Mouse (Mus musculus): Measurements from ENCODE around the gene Sirt4. TPM values are rescaled to one million over a fixed set of nuclear protein-coding genes. Genes with fewer than 3 reads are reported as not detected.
"Not testable (repeated sequence)": the region's sequence is repeated elsewhere in the genome, so short reads cannot be mapped to it uniquely, and the experiment has no call there.

The Sirt4 gene
- polyA plus RNA-seq, 1 experiment from 2014 or later = 19.0 TPM

- DNase-seq (ENCODE audit: low spot score) = no peak
- H3K36me3 ChIP-seq = no peaks in the 10 kb centered on the region
- no peaks in the 10 kb centered on the region for H3K9me3 ChIP-seq
- no peak overlapping the region for H3K27ac ChIP-seq
- peaks cover 4% of the 10 kb centered on the region; the same call in 1 of the 2 replicates for H3K27me3 ChIP-seq (ENCODE audit: insufficient read depth, poor library complexity, severe bottlenecking)
- H3K4me3 ChIP-seq = no peak overlapping the region
- peaks cover 11% of the 10 kb centered on the region for H3K4me1 ChIP-seq
- 60% methylated on average over 6 of the region's 6 CpGs for WGBS
Measured at GRCm38 (mm10) chr5:115469791-115470190, 14.7 kb downstream of the Sirt4 start.

- DNase-seq (ENCODE audit: low spot score) = no peak
- WGBS = 42% methylated on average over 9 of the region's 9 CpGs
- peaks cover 10% of the 10 kb centered on the region for H3K4me1 ChIP-seq
Measured at GRCm38 (mm10) chr5:115465642-115466420, 18.7 kb downstream of the Sirt4 start, which contains the start of gene Pla2g1b. TSS of gene Pla2g1b (plus strand) at chr5:115466262.

GRCm38 (mm10) chr5:115464408-115465115 is 20.0 kb downstream of the Sirt4 start:
- Histone ChIP-seq H3K4me1 (peaks cover 6% of the 10 kb centered on the region), H3K36me3 (no peaks in the 10 kb centered on the region), H3K27me3 (ENCODE audit: insufficient read depth, poor library complexity, severe bottlenecking) (no peaks in the 10 kb centered on the region), H3K9me3 (no peaks in the 10 kb centered on the region), H3K27ac (no peak overlapping the region), H3K4me3 (no peak overlapping the region)
- no peak for DNase-seq (ENCODE audit: low spot score)
- WGBS = 72% methylated on average over 18 of the region's 18 CpGs

More at GRCm38 (mm10) chr5:115465642-115466420, 18.7 kb downstream of the Sirt4 start, which contains the start of gene Pla2g1b:
- no peaks in the 10 kb centered on the region for H3K9me3 ChIP-seq
- no peak within 1 kb of the TSS for H3K4me3 ChIP-seq
- no peaks in the 10 kb centered on the region for H3K36me3 ChIP-seq
- 0 out of 2 replicates have a peak within 1 kb of the TSS, but pooled peaks have one; percentile 3 for H3K27ac ChIP-seq
- H3K27me3 ChIP-seq (ENCODE audit: insufficient read depth, poor library complexity, severe bottlenecking) = no peaks in the 10 kb centered on the region

- Histone ChIP-seq H3K27ac (no peak overlapping the region), H3K9me3 (no peaks in the 10 kb centered on the region), H3K36me3 (0 out of 2 replicates have a peak, but pooled peaks cover 8% of the 10 kb centered on the region), H3K27me3 (ENCODE audit: insufficient read depth, poor library complexity, severe bottlenecking) (no peaks in the 10 kb centered on the region), H3K4me1 (peaks cover 14% of the 10 kb centered on the region), H3K4me3 (no peak overlapping the region)
- 72% methylated on average over 13 of the region's 13 CpGs for WGBS
- no peak for DNase-seq (ENCODE audit: low spot score)
Measured at GRCm38 (mm10) chr5:115458918-115459317, 25.6 kb downstream of the Sirt4 start.

GRCm38 (mm10) chr5:115455838-115456237 is 28.7 kb downstream of the Sirt4 start:
- Histone ChIP-seq H3K4me1 (peaks cover 26% of the 10 kb centered on the region), H3K4me3 (no peak overlapping the region), H3K9me3 (no peaks in the 10 kb centered on the region), H3K36me3 (peaks cover 33% of the 10 kb centered on the region), H3K27ac (no peak overlapping the region), H3K27me3 (ENCODE audit: insufficient read depth, poor library complexity, severe bottlenecking) (no peaks in the 10 kb centered on the region)
- DNase-seq (ENCODE audit: low spot score) = no peak
- 83% methylated on average over 7 of the region's 7 CpGs for WGBS

- no peak for DNase-seq (ENCODE audit: low spot score)
- peaks cover 43% of the 10 kb centered on the region for H3K36me3 ChIP-seq
- H3K27ac ChIP-seq = 0 out of 2 replicates have a peak overlapping the region, but pooled peaks have one; percentile 30
- H3K4me1 ChIP-seq = peaks cover 36% of the 10 kb centered on the region
- no peak overlapping the region for H3K4me3 ChIP-seq
- 76% methylated on average over 12 of the region's 12 CpGs for WGBS
- H3K27me3 ChIP-seq (ENCODE audit: insufficient read depth, poor library complexity, severe bottlenecking) = no peaks in the 10 kb centered on the region
- H3K9me3 ChIP-seq = no peaks in the 10 kb centered on the region
Measured at GRCm38 (mm10) chr5:115454422-115455090, 30.0 kb downstream of the Sirt4 start.

GRCm38 (mm10) chr5:115450410-115451317 is 33.9 kb downstream of the Sirt4 start:
- no peaks in the 10 kb centered on the region for H3K27me3 ChIP-seq (ENCODE audit: insufficient read depth, poor library complexity, severe bottlenecking)
- DNase-seq (ENCODE audit: low spot score) = no peak
- peak overlapping the region; percentile 74 for H3K27ac ChIP-seq
- peaks cover 65% of the 10 kb centered on the region for H3K36me3 ChIP-seq
- no peaks in the 10 kb centered on the region for H3K9me3 ChIP-seq
- peak overlapping the region; percentile 16; the same call in 1 of the 2 replicates for H3K4me3 ChIP-seq
- WGBS = 72% methylated on average over 27 of the region's 27 CpGs
- peaks cover 34% of the 10 kb centered on the region for H3K4me1 ChIP-seq

- no peak overlapping the region for H3K27ac ChIP-seq
- peaks cover 28% of the 10 kb centered on the region for H3K4me1 ChIP-seq
- no peaks in the 10 kb centered on the region for H3K27me3 ChIP-seq (ENCODE audit: insufficient read depth, poor library complexity, severe bottlenecking)
- 79% methylated on average over 3 of the region's 3 CpGs for WGBS
- H3K9me3 ChIP-seq = no peaks in the 10 kb centered on the region
- H3K36me3 ChIP-seq = peaks cover 73% of the 10 kb centered on the region
- no peak overlapping the region for H3K4me3 ChIP-seq
- no peak for DNase-seq (ENCODE audit: low spot score)
Measured at GRCm38 (mm10) chr5:115449247-115449646, 35.3 kb downstream of the Sirt4 start.

- peaks cover 79% of the 10 kb centered on the region for H3K36me3 ChIP-seq
Measured at GRCm38 (mm10) chr5:115447108-115447507, 37.4 kb downstream of the Sirt4 start.

GRCm38 (mm10) chr5:115444130-115444529 is 40.4 kb downstream of the Sirt4 start:
- DNase-seq (ENCODE audit: low spot score) = no peak
- Histone ChIP-seq H3K27ac (no peak overlapping the region), H3K4me3 (no peak overlapping the region), H3K4me1 (peaks cover 9% of the 10 kb centered on the region; the same call in 1 of the 2 replicates), H3K36me3 (peaks cover 65% of the 10 kb centered on the region), H3K27me3 (ENCODE audit: insufficient read depth, poor library complexity, severe bottlenecking) (no peaks in the 10 kb centered on the region), H3K9me3 (no peaks in the 10 kb centered on the region)
- WGBS = 93% methylated on average over 11 of the region's 11 CpGs

More at GRCm38 (mm10) chr5:115447108-115447507, 37.4 kb downstream of the Sirt4 start:
- 87% methylated on average over 17 of the region's 17 CpGs for WGBS
- H3K4me3 ChIP-seq = no peak overlapping the region
- no peak overlapping the region for H3K27ac ChIP-seq
- no peaks in the 10 kb centered on the region for H3K9me3 ChIP-seq
- H3K4me1 ChIP-seq = peaks cover 21% of the 10 kb centered on the region
- H3K27me3 ChIP-seq (ENCODE audit: insufficient read depth, poor library complexity, severe bottlenecking) = no peaks in the 10 kb centered on the region
- DNase-seq (ENCODE audit: low spot score) = no peak

- not testable (repeated sequence) for DNase-seq (ENCODE audit: low spot score); H3K27me3 ChIP-seq (ENCODE audit: insufficient read depth, poor library complexity, severe bottlenecking); H3K27ac ChIP-seq; H3K9me3 ChIP-seq; H3K4me3 ChIP-seq
- peaks cover 19% of the 10 kb centered on the region for H3K4me1 ChIP-seq
- 68% methylated on average over 5 of the region's 5 CpGs for WGBS
- H3K36me3 ChIP-seq = peaks cover 70% of the 10 kb centered on the region
Measured at GRCm38 (mm10) chr5:115442663-115443062, 41.9 kb downstream of the Sirt4 start.

Data from heart, embryonic 10.5 days (tissue).